Mouse (Mus musculus) heart, adult 9 months (tissue): ENCODE results near the gene Utrn.

ENCODE experiments used
- DNase-seq, 2 experiments: peaks; one replicate each; pipeline ENCODE4 v3.0.0; 2022; ENCODE audit warnings: low spot score in 2 of 2

Gene Utrn

DNA sequence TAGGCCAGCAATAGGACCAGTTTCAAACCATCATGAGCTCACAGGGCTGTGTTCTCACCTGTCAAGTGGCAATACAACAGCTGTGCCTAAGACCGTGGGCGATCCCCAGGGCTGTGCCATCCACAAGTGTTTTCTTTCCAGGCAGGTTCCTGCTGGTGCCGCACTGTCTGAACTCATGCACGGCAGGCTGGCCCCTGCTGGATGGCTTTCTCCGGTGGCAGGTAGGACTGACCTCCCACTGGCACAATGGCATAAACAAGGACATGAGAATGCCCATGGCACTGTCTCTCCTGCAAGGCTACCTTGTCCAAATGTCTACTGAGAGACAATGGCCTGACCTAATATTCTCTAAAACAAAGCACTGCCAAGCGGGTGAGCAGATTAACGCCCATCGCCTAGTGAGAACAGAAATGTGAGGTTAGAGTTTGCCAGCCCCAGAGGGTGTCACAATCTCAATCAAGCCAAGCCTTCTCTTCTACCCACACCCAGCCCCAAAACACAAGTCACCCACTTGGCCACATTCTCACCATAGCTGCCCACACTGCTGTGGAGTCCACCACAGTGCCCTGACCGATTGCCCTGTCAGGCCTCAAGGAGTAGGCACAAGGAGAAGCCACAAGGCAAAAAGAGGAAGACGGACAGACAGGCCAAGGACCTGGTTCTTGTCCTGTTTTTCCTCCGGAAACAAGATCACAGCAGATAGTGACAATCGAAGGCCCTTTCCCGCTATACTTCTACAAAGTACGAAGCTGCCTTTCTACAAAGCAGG, 32.9 kb downstream of the Utrn start:
- no peak for DNase-seq

DNA sequence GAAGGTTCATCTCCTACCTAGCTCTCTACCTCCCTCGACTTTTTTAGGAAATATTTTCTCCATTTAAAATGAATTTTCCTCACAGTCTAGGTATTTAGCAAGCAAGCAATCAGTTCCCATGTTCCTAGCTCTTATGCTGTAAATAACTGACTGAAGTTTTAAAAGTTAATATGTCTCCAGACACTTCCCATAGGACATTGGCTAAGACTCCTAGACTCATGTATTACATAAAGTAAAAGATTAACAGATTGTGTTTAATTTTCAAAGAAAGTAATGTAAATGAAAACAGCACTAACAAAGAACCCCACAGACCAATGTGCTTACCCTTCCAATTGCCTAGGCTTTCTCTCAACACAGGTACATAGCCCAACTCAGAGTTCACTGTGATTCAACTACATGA, 35.0 kb downstream of the Utrn start:
- no peak for DNase-seq

DNA sequence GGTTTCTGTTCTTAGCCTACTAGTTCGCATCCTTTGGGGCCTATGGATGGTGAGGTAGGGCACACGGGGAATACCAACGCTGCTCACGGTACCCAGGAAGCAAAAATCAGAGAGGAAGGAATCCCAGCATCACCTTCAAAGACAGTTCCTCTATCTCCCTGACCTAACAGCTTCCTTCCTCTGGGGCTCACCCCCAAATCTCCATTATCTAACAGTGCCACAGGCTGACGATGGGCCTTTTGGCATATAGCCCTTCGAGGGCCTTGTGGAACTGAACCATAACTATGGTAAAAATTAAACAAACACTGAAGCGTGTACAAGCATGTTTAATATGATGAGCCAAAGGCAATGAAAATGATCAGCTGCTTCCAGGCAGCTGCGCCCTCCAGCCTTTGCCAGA, 37.0 kb downstream of the Utrn start:
- DNase-seq: no peak

DNA sequence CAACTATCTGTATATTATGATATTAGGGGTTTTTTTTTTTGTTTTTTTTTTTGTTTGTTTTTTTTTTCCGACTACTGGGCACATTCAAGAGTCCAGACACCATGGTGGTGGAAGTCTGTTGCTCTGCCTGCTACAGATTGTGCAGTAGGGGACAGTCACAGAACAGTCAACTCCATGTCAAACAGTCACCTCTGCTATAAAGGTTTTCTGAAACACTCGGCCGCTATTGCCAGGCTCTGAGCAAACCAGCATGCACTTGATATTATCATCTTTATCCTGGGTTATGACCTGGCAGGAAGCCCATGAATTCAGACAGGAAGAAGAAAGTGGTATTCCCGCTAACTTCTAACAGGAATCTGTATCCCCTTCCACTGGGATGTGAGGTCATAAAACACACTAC, 41.4 kb downstream of the Utrn start:
- DNase-seq: no peak

DNA sequence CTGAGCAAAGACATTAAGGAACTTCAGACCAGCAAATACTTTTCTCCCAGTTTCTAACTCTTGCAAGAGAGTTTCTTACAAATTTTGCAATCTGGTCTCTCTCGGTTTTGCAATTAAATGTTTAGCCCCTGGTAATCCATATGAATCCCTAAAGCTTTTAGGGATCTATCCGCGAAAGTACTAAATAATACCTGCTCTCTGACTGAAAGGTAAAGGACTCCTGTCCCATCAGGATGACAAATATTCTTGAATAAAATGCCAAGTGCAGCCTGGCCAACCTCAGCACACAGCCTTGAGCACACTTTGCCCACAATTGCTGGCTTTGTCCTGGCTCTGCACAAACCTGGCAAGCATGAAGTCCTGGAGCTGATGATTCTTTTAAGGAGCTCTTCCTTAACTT, 41.9 kb downstream of the Utrn start:
- DNase-seq: no peak

DNA sequence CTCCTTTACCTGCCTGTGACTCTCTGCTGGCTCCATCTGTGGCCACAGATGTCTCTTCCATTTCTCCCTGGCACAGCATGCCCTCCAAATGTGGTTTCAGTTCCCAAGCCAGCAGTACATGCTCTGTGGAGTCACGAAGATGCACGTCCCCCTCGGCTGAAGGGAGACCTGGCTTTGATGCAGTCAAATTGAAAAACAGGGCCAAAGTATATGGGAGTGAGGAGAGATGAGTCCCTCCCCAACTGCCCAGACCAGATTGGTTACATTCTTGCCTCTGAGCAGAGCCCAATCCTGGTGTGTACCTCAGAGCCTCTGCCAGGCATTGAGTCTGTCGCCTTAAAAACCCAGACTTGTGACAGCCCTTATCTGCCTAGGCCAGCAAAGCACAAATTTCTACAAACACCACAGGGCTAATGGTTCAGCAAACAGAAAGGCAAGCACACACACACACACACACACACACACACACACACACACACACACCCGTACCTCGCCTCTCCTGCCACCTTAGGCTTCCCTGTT, 42.3 kb downstream of the Utrn start:
- DNase-seq: no peak

DNA sequence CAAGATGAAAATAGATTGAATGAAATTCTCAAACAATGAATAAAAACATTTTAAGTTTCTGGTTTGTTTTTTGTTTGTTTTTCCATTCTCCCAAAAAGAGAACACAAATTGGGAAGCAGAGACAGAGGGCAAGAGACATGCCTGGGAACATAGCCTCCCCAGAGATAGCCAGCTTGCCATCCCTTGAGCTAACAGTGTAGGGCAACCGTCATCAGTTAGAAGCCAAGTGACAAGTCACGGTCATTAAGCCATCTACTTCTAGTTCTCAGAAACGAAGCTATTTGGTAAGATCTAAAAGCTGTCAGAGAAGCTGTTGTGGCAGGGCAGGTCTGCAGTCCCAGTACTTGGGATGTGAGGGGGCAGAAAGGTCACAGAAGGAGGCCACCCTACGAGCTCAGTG, 44.8 kb downstream of the Utrn start:
- DNase-seq: no peak

DNA sequence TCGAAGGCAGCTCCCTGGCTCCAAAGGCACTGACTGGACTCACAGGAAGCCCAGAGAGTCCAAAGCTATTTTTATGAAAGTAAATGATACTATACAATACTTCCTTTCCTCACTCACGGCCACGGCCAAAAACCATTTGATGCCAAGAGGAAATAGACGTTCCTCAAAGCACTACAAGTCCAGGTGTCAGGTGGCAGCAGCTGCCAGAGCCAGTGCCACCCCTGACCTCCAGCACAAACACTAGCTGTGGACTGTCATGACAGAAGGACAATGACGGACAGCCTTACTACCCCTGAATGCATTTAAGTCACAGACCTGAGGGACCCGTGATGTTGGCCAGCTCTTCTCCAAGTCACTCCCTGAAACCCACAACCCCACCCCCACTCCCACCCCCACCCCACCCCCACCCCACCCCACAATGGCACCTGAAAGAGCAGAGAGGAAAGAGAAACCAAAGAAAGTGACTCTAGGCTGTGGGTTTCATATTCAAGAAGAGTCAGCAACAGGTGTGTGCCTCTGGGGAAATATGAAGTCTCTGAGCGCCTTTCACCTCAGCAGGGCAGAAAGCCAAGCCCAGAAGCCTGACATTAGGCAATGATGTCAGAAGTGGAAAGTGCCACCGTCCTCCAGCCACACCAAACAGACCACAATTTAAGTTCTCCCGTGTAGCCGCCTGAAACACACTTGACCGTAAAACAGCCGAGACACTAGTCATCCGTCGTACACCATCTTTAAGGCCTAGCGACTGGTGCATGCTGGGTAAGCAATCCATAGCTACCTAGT, 45.5 kb downstream of the Utrn start:
- DNase-seq: no peak

DNA sequence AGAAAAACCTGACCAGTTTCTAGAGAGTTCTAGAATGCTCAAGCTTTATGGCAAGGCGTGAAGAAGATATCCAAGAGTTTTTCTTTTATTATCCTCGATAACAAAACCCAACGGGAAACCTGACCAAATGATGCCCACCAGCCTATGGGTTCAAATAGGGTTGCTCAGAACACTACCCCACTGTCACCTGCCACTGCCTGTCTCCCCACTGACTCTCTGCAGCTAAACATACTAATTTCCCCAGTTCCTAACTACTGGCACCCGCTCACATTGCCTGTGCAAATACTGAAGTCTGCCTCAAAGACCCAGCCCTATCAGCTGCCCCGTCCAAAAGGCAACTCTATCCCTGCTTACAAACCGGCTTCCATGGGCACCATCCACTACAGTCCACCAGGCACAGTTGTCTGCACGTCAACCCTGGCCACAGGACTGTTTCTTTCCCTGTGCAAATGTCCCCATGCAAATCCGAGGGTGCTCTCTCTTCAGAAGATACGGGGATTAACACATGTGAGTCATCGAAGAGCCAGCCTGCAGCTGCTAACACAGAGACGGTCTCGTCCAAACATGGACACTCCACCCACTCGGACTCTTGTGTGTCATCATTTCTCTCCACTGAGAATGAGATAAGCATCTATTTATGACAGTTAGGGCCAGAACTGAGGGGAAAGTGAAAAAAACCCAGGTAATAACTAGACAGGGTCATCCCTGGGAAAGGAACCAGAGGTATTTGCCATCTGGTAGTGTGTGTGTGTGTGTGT, 48.0 kb downstream of the Utrn start:
- DNase-seq: no peak

DNA sequence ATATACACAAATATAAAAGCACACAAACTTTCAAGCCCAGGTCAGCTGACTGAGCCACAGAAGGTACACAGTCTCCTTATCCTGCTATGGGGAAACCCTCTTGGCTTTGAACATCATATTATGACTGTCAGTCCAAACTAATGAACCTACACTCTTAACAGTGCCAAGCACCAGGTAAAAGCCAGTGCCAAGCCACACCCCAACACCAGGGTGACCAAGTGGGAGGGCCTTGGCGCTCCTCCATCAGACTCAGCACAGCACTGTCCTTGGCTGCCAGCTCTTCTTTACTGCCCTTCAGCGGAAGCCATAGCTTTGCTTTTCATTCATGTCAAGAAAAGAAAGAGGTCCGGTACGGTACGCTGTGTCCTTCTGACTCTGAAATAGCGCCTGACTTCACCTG, 51.8 kb downstream of the Utrn start:
- DNase-seq: peak; percentile 44 to 72

DNA sequence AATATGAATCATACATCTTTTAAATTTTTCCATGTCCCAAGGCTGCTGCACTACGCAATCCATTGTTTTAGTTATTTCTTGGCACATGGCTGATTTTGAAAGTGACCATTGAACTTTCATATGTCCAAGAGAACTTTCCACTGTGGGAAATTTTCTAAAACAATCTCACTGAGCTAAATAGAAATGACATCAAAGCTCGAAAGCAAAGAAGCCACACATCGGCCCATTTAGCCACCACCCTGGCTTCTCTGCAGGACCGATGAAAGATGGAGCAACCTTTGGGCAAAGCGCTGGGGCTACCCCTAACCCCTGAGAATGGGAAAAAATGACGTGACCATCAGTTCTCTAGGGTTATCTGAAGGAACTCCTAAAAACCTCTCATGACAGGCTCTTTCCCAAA, 52.6 kb downstream of the Utrn start:
- DNase-seq: no peak

DNA sequence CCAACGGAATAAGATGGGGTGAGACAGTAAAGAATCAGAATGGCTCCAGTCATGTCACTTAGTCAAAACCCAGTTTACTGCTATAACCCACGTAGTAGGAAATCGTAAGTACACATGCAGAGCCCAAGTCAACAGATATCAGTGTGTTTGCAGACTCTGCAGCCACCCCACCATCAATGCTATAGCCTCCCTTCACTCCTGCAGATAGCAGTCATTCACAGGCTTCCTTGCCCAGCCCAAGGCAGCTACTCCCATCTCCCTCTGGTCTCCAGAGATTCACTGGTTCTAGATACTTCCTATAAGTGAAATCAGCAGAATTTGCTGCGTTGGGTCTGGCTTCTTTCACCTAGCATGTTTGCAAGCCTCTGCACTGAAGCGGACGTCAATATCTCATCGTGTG, 54.8 kb downstream of the Utrn start:
- no peak for DNase-seq

DNA sequence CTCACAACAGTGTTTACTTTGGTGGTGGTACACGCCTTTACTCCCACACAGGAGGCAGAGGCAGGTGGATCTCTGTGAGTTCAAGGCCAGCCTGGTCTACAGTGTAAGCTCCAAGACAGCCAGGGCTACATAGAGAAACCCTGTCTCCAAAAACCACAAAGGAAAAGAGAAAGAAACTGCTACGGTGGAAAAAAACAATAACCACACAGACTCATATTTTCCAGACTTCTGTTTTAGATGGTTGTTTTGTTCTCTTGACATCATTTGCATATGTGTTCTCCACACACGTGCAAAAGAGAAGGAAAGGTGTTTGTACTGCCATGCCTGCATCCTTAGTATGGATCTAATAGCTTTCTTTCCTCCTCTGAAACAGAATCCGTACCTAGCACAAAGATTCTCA, 55.3 kb downstream of the Utrn start:
- no peak for DNase-seq

DNA sequence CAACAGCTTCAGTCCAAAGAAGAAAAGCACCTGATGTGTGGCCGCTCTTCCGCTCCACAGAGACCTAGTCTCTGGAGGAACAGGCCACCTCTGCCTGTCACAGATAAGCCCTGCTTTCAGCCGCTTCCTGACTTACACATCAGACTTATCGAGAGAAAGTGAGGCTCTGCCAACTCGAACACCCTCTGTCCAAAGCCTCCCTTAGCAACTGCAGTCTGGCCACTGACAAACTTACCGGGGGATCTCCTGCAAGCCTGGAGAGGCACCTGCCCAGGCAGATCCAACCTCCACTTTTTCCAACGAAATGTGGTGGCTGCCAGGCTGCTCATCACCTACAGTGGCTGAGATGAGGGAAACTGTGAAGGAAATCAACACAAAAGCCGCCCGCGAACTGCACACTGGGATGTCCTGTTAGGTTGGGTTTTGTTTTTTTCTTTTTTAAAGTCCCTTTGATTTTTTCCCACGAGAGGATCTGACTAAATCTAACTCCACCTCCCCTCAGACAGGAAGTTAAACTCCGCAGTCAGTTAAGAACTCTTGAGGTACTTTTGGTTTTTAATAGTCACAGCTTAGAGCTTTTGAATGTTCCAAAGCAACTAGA, 55.9 kb downstream of the Utrn start:
- peak; percentile 62 to 78 for DNase-seq

DNA sequence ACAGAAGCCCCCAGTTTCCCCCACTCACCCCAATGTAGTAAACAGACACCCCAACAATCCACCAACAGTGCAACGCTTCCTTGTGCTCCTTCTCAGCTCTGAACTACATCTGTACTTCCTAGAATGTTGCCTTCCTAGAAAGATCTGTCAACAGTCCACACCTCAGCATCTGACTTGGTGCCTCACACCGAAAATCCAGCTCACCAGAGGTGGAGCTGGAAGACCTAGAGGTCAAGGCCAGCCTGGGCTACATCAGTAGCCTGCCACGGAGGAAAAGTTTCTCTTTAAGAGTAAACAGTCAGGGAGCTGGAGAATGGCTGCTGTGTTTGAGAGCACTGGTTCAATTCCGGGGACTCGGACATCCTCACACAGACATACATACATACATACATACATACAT, 56.5 kb downstream of the Utrn start:
- no peak for DNase-seq

DNA sequence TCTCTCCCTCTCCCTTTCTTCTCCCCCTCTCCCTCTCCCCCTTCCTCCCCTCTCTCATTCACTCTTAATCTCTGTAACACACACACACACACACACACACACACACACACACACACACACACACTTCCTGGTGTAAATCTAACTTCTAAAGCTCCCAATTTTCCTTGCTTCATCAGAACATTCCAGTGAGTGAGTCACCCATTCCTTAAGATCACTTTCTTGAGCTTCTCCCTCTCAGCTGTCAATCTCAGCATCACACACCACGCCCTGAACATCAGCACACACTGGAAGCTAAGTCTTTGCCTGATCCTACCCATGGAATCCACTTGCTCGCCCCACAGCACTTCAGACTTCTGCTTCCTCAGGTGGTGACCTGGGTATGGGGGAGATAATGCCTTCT, 58.3 kb downstream of the Utrn start:
- no peak for DNase-seq

DNA sequence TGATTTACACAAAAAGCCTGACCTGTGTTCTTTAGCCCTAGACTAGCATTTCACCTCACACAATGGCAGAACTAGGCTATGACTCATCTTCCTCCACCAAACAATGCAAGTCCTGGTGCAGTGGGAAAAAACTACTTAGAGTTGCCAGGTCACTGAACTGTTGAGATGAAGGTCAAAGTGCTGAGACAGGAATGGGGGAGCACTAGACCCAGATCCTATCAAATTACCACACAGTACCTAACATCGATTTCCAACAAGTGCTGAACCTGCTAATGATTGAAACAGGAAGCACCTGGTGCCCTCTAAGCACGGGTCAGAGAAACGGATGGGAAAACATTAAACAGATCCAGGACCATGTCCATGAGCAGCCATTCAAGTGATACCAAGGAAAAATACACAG, 59.5 kb downstream of the Utrn start:
- DNase-seq: peak in 1 of 2 experiments; percentile 68

DNA sequence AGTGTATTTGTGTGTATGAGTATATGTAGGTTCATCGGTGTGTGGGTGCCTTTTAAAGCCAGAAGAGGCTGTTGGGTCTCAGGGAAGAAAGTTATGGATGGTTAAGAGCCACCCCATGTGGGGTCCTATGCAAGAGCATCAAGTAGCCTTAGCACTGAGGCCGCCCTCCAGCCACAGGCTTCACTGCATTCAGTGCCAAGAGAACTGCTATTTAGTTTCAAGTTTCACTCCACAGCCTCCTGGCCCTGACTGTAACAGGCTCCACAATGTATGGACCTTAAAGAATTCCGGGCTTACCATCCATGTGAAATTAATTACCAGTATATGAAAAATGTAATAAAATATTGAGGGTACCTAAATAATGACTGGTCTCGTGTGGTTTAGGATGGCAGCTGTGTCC, 60.7 kb downstream of the Utrn start:
- DNase-seq: no peak

DNA sequence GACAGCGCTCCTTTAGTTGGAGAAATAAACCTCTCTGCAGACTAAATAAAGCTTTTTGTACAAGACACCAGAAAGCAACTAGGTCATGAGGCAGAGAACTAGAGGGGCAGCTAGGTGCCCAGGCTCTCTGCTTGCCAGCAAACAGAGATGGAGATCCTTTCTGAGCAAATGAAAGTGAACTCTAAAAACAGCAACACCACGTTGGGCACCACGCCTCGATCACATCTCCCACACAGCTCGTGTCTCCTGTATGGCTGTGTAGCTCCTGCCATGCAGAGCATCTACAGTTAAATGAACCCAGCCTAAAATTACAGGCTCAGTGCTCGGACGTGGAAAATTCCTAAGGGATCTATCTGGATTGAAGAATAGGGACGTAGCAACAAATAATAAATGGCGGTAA, 61.5 kb downstream of the Utrn start:
- DNase-seq: no peak

DNA sequence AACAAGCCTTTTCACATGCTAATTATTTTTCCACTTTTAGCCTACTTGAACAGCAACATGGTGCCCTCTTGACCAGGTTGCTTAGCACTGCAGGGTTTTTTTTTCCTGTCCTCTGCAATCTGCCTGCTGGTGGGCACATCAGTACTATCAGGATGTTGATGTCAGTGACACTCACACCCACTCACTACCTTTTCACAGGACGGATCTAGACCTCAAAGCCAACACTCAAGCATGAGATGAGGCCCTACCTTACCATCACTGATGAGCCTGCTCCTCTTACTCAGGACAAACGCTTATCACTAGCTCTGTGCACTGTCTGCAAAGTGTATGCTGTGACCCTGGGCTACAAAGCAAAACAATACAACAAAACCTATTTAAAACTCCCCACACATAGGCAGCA, 63.3 kb downstream of the Utrn start:
- no peak for DNase-seq

DNA sequence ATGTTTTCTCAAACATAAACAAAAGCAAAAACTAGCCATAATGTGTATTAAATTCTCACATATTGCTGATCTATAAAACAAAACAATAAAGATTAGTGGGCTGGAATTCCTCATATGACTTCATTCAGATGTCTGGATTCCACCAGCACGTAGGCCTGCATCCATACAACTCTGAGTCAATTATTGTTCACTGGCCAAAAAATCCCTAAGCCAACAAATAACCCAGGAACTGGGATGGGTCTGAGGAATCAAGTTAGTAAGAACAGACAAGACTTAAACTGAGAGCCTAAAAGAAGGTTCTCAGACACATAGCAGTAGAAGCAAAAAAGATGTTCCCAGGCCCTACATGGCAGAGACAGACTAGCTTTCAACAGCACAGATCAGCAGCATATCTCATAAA, 65.2 kb downstream of the Utrn start:
- DNase-seq: no peak

DNA sequence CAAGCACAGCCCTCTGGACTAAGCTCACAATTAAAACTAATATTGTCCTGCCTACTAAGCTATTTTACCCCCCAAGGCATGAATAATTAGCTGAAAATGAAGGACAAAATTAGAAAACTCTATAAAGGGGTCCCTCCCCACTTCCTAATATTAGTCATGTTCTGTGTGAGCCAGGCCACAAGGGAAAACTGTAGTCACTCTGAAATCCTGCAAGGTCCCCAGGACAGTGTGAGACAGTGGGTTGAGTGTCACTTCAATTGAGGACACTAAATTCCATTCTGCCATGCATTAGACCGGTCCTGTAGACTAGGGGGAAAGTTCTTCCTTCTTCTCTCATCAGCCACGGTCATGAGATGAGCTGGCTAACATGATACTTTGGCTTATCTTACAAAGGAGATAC, 69.7 kb downstream of the Utrn start:
- DNase-seq: no peak
